Mouse (Mus musculus) MEL (cell line): Measurements from ENCODE around the gene Olfr1444. TPM values are rescaled to one million over a fixed set of nuclear protein-coding genes. Genes with fewer than 3 reads are reported as not detected.

Experiments used
- DNase-seq: peaks from one replicate; pipeline ENCODE4 v3.0.0; 2011; ENCODE audit warnings: low read depth, low spot score
- H3K27ac ChIP-seq: 2 replicates; pipeline ENCODE4 v1.5.1; 2012; ENCODE audit warnings: low read depth, mild to moderate bottlenecking, control low read depth, low read length, moderate library complexity; ENCODE audit not compliant: control insufficient read depth
- H3K27me3 ChIP-seq, 2 experiments: fragments of 150-350 bp in 1 of 2; sonication (generic) in 1 of 2; 2 replicates each; pipeline ENCODE4 v1.6.1; 2012; ENCODE audit warnings: low read length in 2 of 2, mild to moderate bottlenecking in 2 of 2, improper control_type of control experiment in 1 of 2, moderate library complexity in 1 of 2; ENCODE audit not compliant: insufficient read depth in 2 of 2, control insufficient read depth in 1 of 2
- H3K36me3 ChIP-seq, 2 experiments: 2 replicates each; pipeline ENCODE4 v1.6.1; 2012 to 2014; ENCODE audit warnings: low read length in 2 of 2, improper control_type of control experiment in 1 of 2, inconsistent platforms in 1 of 2, mild to moderate bottlenecking in 1 of 2; ENCODE audit not compliant: insufficient read depth in 2 of 2, control insufficient read depth in 1 of 2
- H3K4me1 ChIP-seq, 2 experiments: fragments of 150-350 bp in 1 of 2; sonication (generic) in 1 of 2; 2 replicates each; pipeline ENCODE4 v1.6.1; 2012; ENCODE audit warnings: low read length in 2 of 2, improper control_type of control experiment in 1 of 2, mild to moderate bottlenecking in 1 of 2; ENCODE audit not compliant: insufficient read depth in 2 of 2, control insufficient read depth in 1 of 2
- H3K4me3 ChIP-seq, 2 experiments: fragments of 150-350 bp in 1 of 2; sonication (generic) in 1 of 2; 2 replicates each; pipeline ENCODE4 v1.5.1; 2012; ENCODE audit warnings: low read depth in 2 of 2, low read length in 2 of 2, mild to moderate bottlenecking in 2 of 2, moderate library complexity in 2 of 2, control low read depth in 1 of 2, improper control_type of control experiment in 1 of 2; ENCODE audit not compliant: control insufficient read depth in 1 of 2, insufficient read depth in 1 of 2
- H3K79me2 ChIP-seq: 2 replicates; pipeline ENCODE4 v1.6.1; 2012; ENCODE audit warnings: mild to moderate bottlenecking, low read length, moderate library complexity; ENCODE audit not compliant: control insufficient read depth, poor library complexity, insufficient read depth
- H3K9ac ChIP-seq: 2 replicates; pipeline ENCODE4 v1.6.1; 2012; ENCODE audit warnings: low read depth, mild to moderate bottlenecking, control low read depth, low read length, moderate library complexity; ENCODE audit not compliant: control insufficient read depth, poor library complexity, severe bottlenecking
- H3K9me3 ChIP-seq: fragments of 150-350 bp; sonication (generic); replicated peaks from 2 replicates; pipeline ENCODE4 v1.6.1; 2012; ENCODE audit warnings: mild to moderate bottlenecking, low read length, improper control_type of control experiment, moderate library complexity; ENCODE audit not compliant: insufficient read depth
- BHLHE40 ChIP-seq: IDR thresholded peaks from 2 replicates; pipeline ENCODE4 v1.6.1; 2012; ENCODE audit warnings: low read depth, mild to moderate bottlenecking, inconsistent platforms, low read length, improper control_type of control experiment, borderline replicate concordance
- CHD1 ChIP-seq: IDR thresholded peaks from 2 replicates; pipeline ENCODE4 v1.6.1; 2012; ENCODE audit warnings: low read depth, mild to moderate bottlenecking, inconsistent platforms, low read length, improper control_type of control experiment
- CTCF ChIP-seq, 3 experiments: IDR thresholded peaks in 2 of 3; conservative IDR thresholded peaks in 1 of 3; 2 replicates each; pipeline ENCODE4 v1.5.1; 2011 to 2012; ENCODE audit warnings: low read length in 3 of 3, low read depth in 2 of 3, mild to moderate bottlenecking in 2 of 3, improper control_type of control experiment in 1 of 3, inconsistent platforms in 1 of 3, mixed read lengths in 1 of 3, moderate library complexity in 1 of 3; ENCODE audit not compliant: control insufficient read depth in 1 of 3, insufficient read depth in 1 of 3, poor library complexity in 1 of 3, severe bottlenecking in 1 of 3
- EP300 ChIP-seq, 2 experiments: IDR thresholded peaks; 2 replicates each; pipeline ENCODE4 v1.6.1; 2011; ENCODE audit warnings: improper control_type of control experiment in 2 of 2, low read length in 2 of 2, low read depth in 1 of 2, mild to moderate bottlenecking in 1 of 2
- HCFC1 ChIP-seq: IDR thresholded peaks from 2 replicates; pipeline ENCODE4 v1.6.1; 2012; ENCODE audit warnings: low read depth, mild to moderate bottlenecking, inconsistent platforms, low read length, improper control_type of control experiment, moderate library complexity
- JUND ChIP-seq: IDR thresholded peaks from 2 replicates; pipeline ENCODE4 v1.6.1; 2011; ENCODE audit warnings: low read depth, mild to moderate bottlenecking, improper control_type of control experiment, low read length
- MAX ChIP-seq: IDR thresholded peaks from 2 replicates; pipeline ENCODE4 v1.6.1; 2011; ENCODE audit warnings: low read length, improper control_type of control experiment
- MYB ChIP-seq: IDR thresholded peaks from 2 replicates; pipeline ENCODE4 v1.6.1; 2011; ENCODE audit warnings: mild to moderate bottlenecking, low read depth, low read length, improper control_type of control experiment
- MYC ChIP-seq: IDR thresholded peaks from 2 replicates; pipeline ENCODE4 v1.6.1; 2011; ENCODE audit warnings: low read depth, mild to moderate bottlenecking, low read length, improper control_type of control experiment, moderate library complexity
- NRF1 ChIP-seq: IDR thresholded peaks from 2 replicates; pipeline ENCODE4 v1.6.1; 2014; ENCODE audit warnings: low read depth, mild to moderate bottlenecking, inconsistent platforms, low read length, improper control_type of control experiment, moderate library complexity; ENCODE audit not compliant: poor library complexity, insufficient read depth, severe bottlenecking
- POLR2A ChIP-seq, 2 experiments: IDR thresholded peaks; 2 replicates each; pipeline ENCODE4 v1.6.1; 2011 to 2012; ENCODE audit warnings: low read length in 2 of 2, mild to moderate bottlenecking in 2 of 2, control low read depth in 1 of 2, improper control_type of control experiment in 1 of 2, low read depth in 1 of 2, moderate library complexity in 1 of 2; ENCODE audit not compliant: control insufficient read depth in 1 of 2, insufficient read depth in 1 of 2, poor library complexity in 1 of 2
- POLR2AphosphoS5 ChIP-seq: IDR thresholded peaks from 2 replicates; pipeline ENCODE4 v1.6.1; 2012; ENCODE audit warnings: low read depth, borderline replicate concordance, mild to moderate bottlenecking, inconsistent platforms, low read length, moderate library complexity, mixed read lengths
- RAD21 ChIP-seq: IDR thresholded peaks from 2 replicates; pipeline ENCODE4 v1.6.1; 2011; ENCODE audit warnings: mild to moderate bottlenecking, low read depth, low read length, improper control_type of control experiment
- SIN3A ChIP-seq: IDR thresholded peaks from 2 replicates; pipeline ENCODE4 v1.6.1; 2012; ENCODE audit warnings: low read length, improper control_type of control experiment, inconsistent platforms
- SMC3 ChIP-seq: IDR thresholded peaks from 2 replicates; pipeline ENCODE4 v1.6.1; 2011; ENCODE audit warnings: low read depth, low read length, improper control_type of control experiment
- TBP ChIP-seq: IDR thresholded peaks from 2 replicates; pipeline ENCODE4 v1.8.0; 2011; ENCODE audit warnings: low read depth, low read length, improper control_type of control experiment
- TCF12 ChIP-seq: IDR thresholded peaks from 2 replicates; pipeline ENCODE4 v1.6.1; 2014; ENCODE audit warnings: low read depth, mild to moderate bottlenecking, inconsistent platforms, low read length, improper control_type of control experiment, moderate library complexity
- UBTF ChIP-seq: IDR thresholded peaks from 2 replicates; pipeline ENCODE4 v1.6.1; 2012; ENCODE audit warnings: low read depth, mild to moderate bottlenecking, inconsistent platforms, low read length, improper control_type of control experiment, moderate library complexity, borderline replicate concordance; ENCODE audit not compliant: insufficient read depth
- USF1 ChIP-seq: IDR thresholded peaks from 2 replicates; pipeline ENCODE4 v1.6.1; 2014; ENCODE audit warnings: low read depth, mild to moderate bottlenecking, inconsistent platforms, low read length, improper control_type of control experiment, moderate library complexity
- ZC3H11A ChIP-seq: IDR thresholded peaks from 2 replicates; pipeline ENCODE4 v1.6.1; 2012; ENCODE audit warnings: low read depth, mild to moderate bottlenecking, inconsistent platforms, low read length, improper control_type of control experiment
- ZKSCAN1 ChIP-seq: IDR thresholded peaks from 2 replicates; pipeline ENCODE4 v1.6.1; 2012; ENCODE audit warnings: low read depth, mild to moderate bottlenecking, inconsistent platforms, low read length, improper control_type of control experiment, moderate library complexity
- ZNF384 ChIP-seq: IDR thresholded peaks from 2 replicates; pipeline ENCODE4 v1.6.1; 2012; ENCODE audit warnings: low read depth, mild to moderate bottlenecking, inconsistent platforms, low read length, improper control_type of control experiment
- polyA plus RNA-seq, 2 experiments: library from polyadenylated mRNA; stranded (reverse) in 1 of 2; unstranded in 1 of 2; fragments of >175 nt in 1 of 2; fragments of >200 nt in 1 of 2; gene quantifications; 2 replicates each; pipeline versions ENCODE4 v1.2.1 to v1.2.4; 2012; ENCODE audit warnings: low replicate concordance in 2 of 2, low read depth in 1 of 2; ENCODE audit not compliant: insufficient read length in 2 of 2, insufficient read depth in 1 of 2, missing spikeins in 1 of 2
- total RNA-seq: library from RNA; depleted of rRNA; stranded (reverse); fragments of 300-350 nt; gene quantifications from 2 replicates; pipeline ENCODE4 v1.2.3, GENCODE M21; 2012

The Olfr1444 gene
- total and polyA plus RNA-seq, 3 experiments, result 0.04 TPM; not detected in 2

GRCm38 (mm10) chr19:12820383-12820782, 36.7 kb upstream of the Olfr1444 start (continued):
- TF ChIP-seq ZC3H11A (peak; percentile 71), USF1 (no peak), POLR2AphosphoS5 (no peak), EP300 (IDR thresholded peaks at IDR 0.05; ENCODE audit: low read depth in 1 of 2, low read length in 2 of 2) (no peak)

GRCm38 (mm10) chr19:12824549-12824948, 32.5 kb upstream of the Olfr1444 start:
- Histone ChIP-seq H3K9me3 (no peaks in the 10 kb centered on the region), H3K36me3 (peaks cover 0 to 8% of the 10 kb centered on the region in 2 experiments; a peak in 2 of 4 replicates), H3K79me2 (no peaks in the 10 kb centered on the region), H3K4me3 (no peak overlapping the region), H3K9ac (no peak overlapping the region), H3K27me3 (no peaks in the 10 kb centered on the region), H3K4me1 (peaks cover 2 to 11% of the 10 kb centered on the region in 2 experiments; a peak in 3 of 4 replicates), H3K27ac (no peak overlapping the region)
- peak; percentile 42 for DNase-seq
- TF ChIP-seq TCF12 (no peak), POLR2A (IDR thresholded peaks at IDR 0.05; ENCODE audit: control insufficient read depth in 1 of 2, insufficient read depth in 1 of 2, low read depth in 1 of 2, low read length in 2 of 2, poor library complexity in 1 of 2) (no peak), ZNF384 (no peak), USF1 (no peak), NRF1 (no peak), RAD21 (peak; percentile 14; the same call in 1 of the 2 replicates), POLR2AphosphoS5 (no peak), JUND (no peak), MAX (no peak), SIN3A (no peak), UBTF (no peak), CHD1 (no peak), TBP (no peak), BHLHE40 (no peak), MYC (no peak), ZC3H11A (no peak), MYB (no peak), HCFC1 (no peak), SMC3 (0 out of 2 replicates have a peak, but pooled peaks have one; percentile 22), ZKSCAN1 (no peak), CTCF (IDR thresholded peaks at IDR 0.05 in 2 of 3, conservative IDR thresholded peaks at IDR 0.05 in 1 of 3; ENCODE audit: control insufficient read depth in 1 of 3, insufficient read depth in 1 of 3, low read depth in 2 of 3, low read length in 3 of 3, poor library complexity in 1 of 3, severe bottlenecking in 1 of 3) (peak; percentile 37 to 58 (median 49); a peak in 5 of 6 replicates)
